Mouse (Mus musculus): ENCODE data around the gene Cux1. TPM values are rescaled to one million over a fixed set of nuclear protein-coding genes. Genes with fewer than 3 reads are reported as not detected.
A peak's percentile ranks its signal among the peaks of the same experiment; 100 is the strongest.

Cux1 gene
- polyA plus RNA-seq, 1 experiment from 2014 or later, result 109 TPM

GRCm38 (mm10) chr5:136570171-136570570, 2.9 kb upstream of the Cux1 start:
- no peak for DNase-seq (ENCODE audit: low spot score)
- H3K4me1 ChIP-seq (ENCODE audit: control insufficient read depth, insufficient read depth, low read length), result peaks cover under 1% of the 10 kb centered on the region; the same call in 1 of the 2 replicates
- H3K27ac ChIP-seq (ENCODE audit: low read depth, low read length), result no peak overlapping the region
- no peaks in the 10 kb centered on the region for H3K36me3 ChIP-seq (ENCODE audit: control insufficient read depth, insufficient read depth, low read length)
- no peak overlapping the region for H3K9ac ChIP-seq (ENCODE audit: low read length)
- ATAC-seq (ENCODE audit: insufficient read depth, low FRiP score, low TSS enrichment), result no peak
- no peaks in the 10 kb centered on the region for H3K9me3 ChIP-seq (ENCODE audit: control insufficient read depth, low read length)
- 57% methylated on average over 7 of the region's 7 CpGs for WGBS
- H3K27me3 ChIP-seq (ENCODE audit: control insufficient read depth, insufficient read depth, low read length), result 0 out of 2 replicates have a peak, but pooled peaks cover 4% of the 10 kb centered on the region
- H3K4me3 ChIP-seq (ENCODE audit: low read depth, low read length), result no peak overlapping the region
- H3K4me2 ChIP-seq (ENCODE audit: low read depth), result no peak overlapping the region

- H3K36me3 ChIP-seq (ENCODE audit: control insufficient read depth, insufficient read depth, low read length), result no peaks in the 10 kb centered on the region
- no peaks in the 10 kb centered on the region for H3K9me3 ChIP-seq (ENCODE audit: control insufficient read depth, low read length)
- peak overlapping the region; percentile 81 for H3K4me3 ChIP-seq (ENCODE audit: low read depth, low read length)
- H3K4me1 ChIP-seq (ENCODE audit: control insufficient read depth, insufficient read depth, low read length), result peaks cover 8% of the 10 kb centered on the region
- DNase-seq (ENCODE audit: low spot score), result peak; percentile 83
- WGBS, result under 1% methylated on average over 33 of the region's 36 CpGs
- 0 out of 2 replicates have a peak, but pooled peaks cover 4% of the 10 kb centered on the region for H3K27me3 ChIP-seq (ENCODE audit: control insufficient read depth, insufficient read depth, low read length)
- peak overlapping the region; percentile 96 for H3K4me2 ChIP-seq (ENCODE audit: low read depth)
- 0 out of 2 replicates have a peak, but pooled peaks have one; percentile 4 for ATAC-seq (ENCODE audit: insufficient read depth, low FRiP score, low TSS enrichment)
- no peak overlapping the region for H3K27ac ChIP-seq (ENCODE audit: low read depth, low read length)
- no peak overlapping the region; the same call in 1 of the 2 replicates for H3K9ac ChIP-seq (ENCODE audit: low read length)
These were observed 1.5 kb upstream of the Cux1 start for GRCm38 (mm10) chr5:136568776-136569175.

- DNase-seq (ENCODE audit: low spot score), result peak; percentile 61
- under 1% methylated on average over 36 of the region's 36 CpGs for WGBS
- Histone ChIP-seq H3K27ac (ENCODE audit: low read depth, low read length) (no peak overlapping the region), H3K9me3 (ENCODE audit: control insufficient read depth, low read length) (no peaks in the 10 kb centered on the region), H3K36me3 (ENCODE audit: control insufficient read depth, insufficient read depth, low read length) (no peaks in the 10 kb centered on the region), H3K4me1 (ENCODE audit: control insufficient read depth, insufficient read depth, low read length) (peaks cover 8% of the 10 kb centered on the region), H3K27me3 (ENCODE audit: control insufficient read depth, insufficient read depth, low read length) (0 out of 2 replicates have a peak, but pooled peaks cover 4% of the 10 kb centered on the region), H3K4me3 (ENCODE audit: low read depth, low read length) (peak overlapping the region; percentile 81), H3K9ac (ENCODE audit: low read length) (peak overlapping the region; percentile 96), H3K4me2 (ENCODE audit: low read depth) (peak overlapping the region; percentile 96)
- ATAC-seq (ENCODE audit: insufficient read depth, low FRiP score, low TSS enrichment), result no peak
These were observed 906 bp upstream of the Cux1 start for GRCm38 (mm10) chr5:136568026-136568765.

- H3K4me2 ChIP-seq (ENCODE audit: low read depth), result peak overlapping the region; percentile 96
- H3K27me3 ChIP-seq (ENCODE audit: control insufficient read depth, insufficient read depth, low read length), result 0 out of 2 replicates have a peak, but pooled peaks cover 4% of the 10 kb centered on the region
- peak overlapping the region; percentile 96 for H3K9ac ChIP-seq (ENCODE audit: low read length)
- ATAC-seq (ENCODE audit: insufficient read depth, low FRiP score, low TSS enrichment) (peak; percentile 48), DNase-seq (ENCODE audit: low spot score) (no peak)
- H3K4me3 ChIP-seq (ENCODE audit: low read depth, low read length), result peak overlapping the region; percentile 81
- H3K9me3 ChIP-seq (ENCODE audit: control insufficient read depth, low read length), result no peaks in the 10 kb centered on the region
- H3K27ac ChIP-seq (ENCODE audit: low read depth, low read length), result peak overlapping the region; percentile 92
- H3K36me3 ChIP-seq (ENCODE audit: control insufficient read depth, insufficient read depth, low read length), result no peaks in the 10 kb centered on the region
- under 1% methylated on average over 29 of the region's 31 CpGs for WGBS
- peaks cover 11% of the 10 kb centered on the region for H3K4me1 ChIP-seq (ENCODE audit: control insufficient read depth, insufficient read depth, low read length)
These were observed 496 bp downstream of the Cux1 start for GRCm38 (mm10) chr5:136566812-136567175.

GRCm38 (mm10) chr5:136566001-136566811, 1.1 kb downstream of the Cux1 start:
- Histone ChIP-seq H3K27ac (ENCODE audit: low read depth, low read length) (peak overlapping the region; percentile 92), H3K27me3 (ENCODE audit: control insufficient read depth, insufficient read depth, low read length) (0 out of 2 replicates have a peak, but pooled peaks cover 4% of the 10 kb centered on the region), H3K4me3 (ENCODE audit: low read depth, low read length) (peak overlapping the region; percentile 81), H3K4me2 (ENCODE audit: low read depth) (peak overlapping the region; percentile 96), H3K9ac (ENCODE audit: low read length) (peak overlapping the region; percentile 96), H3K36me3 (ENCODE audit: control insufficient read depth, insufficient read depth, low read length) (no peaks in the 10 kb centered on the region), H3K4me1 (ENCODE audit: control insufficient read depth, insufficient read depth, low read length) (peaks cover 11% of the 10 kb centered on the region), H3K9me3 (ENCODE audit: control insufficient read depth, low read length) (no peaks in the 10 kb centered on the region)
- ATAC-seq (ENCODE audit: insufficient read depth, low FRiP score, low TSS enrichment) (peak; percentile 45), DNase-seq (ENCODE audit: low spot score) (peak; percentile 76)
- WGBS, result under 1% methylated on average over 51 of the region's 79 CpGs

GRCm38 (mm10) chr5:136565311-136565811, 1.9 kb downstream of the Cux1 start:
- H3K4me1 ChIP-seq (ENCODE audit: control insufficient read depth, insufficient read depth, low read length), result peaks cover 11% of the 10 kb centered on the region
- peak overlapping the region; percentile 81 for H3K4me3 ChIP-seq (ENCODE audit: low read depth, low read length)
- WGBS, result 1% methylated on average over 32 of the region's 32 CpGs
- H3K27me3 ChIP-seq (ENCODE audit: control insufficient read depth, insufficient read depth, low read length), result 0 out of 2 replicates have a peak, but pooled peaks cover 4% of the 10 kb centered on the region
- H3K9me3 ChIP-seq (ENCODE audit: control insufficient read depth, low read length), result no peaks in the 10 kb centered on the region
- H3K4me2 ChIP-seq (ENCODE audit: low read depth), result peak overlapping the region; percentile 96
- peak overlapping the region; percentile 92; the same call in 1 of the 2 replicates for H3K27ac ChIP-seq (ENCODE audit: low read depth, low read length)
- peak overlapping the region; percentile 96 for H3K9ac ChIP-seq (ENCODE audit: low read length)
- DNase-seq (ENCODE audit: low spot score) (peak; percentile 56), ATAC-seq (ENCODE audit: insufficient read depth, low FRiP score, low TSS enrichment) (no peak)
- no peaks in the 10 kb centered on the region for H3K36me3 ChIP-seq (ENCODE audit: control insufficient read depth, insufficient read depth, low read length)

- Histone ChIP-seq H3K36me3 (ENCODE audit: control insufficient read depth, insufficient read depth, low read length) (no peaks in the 10 kb centered on the region), H3K27ac (ENCODE audit: low read depth, low read length) (no peak overlapping the region), H3K4me2 (ENCODE audit: low read depth) (peak overlapping the region; percentile 96), H3K4me3 (ENCODE audit: low read depth, low read length) (peak overlapping the region; percentile 81), H3K4me1 (ENCODE audit: control insufficient read depth, insufficient read depth, low read length) (peaks cover 11% of the 10 kb centered on the region), H3K9me3 (ENCODE audit: control insufficient read depth, low read length) (no peaks in the 10 kb centered on the region), H3K9ac (ENCODE audit: low read length) (peak overlapping the region; percentile 96), H3K27me3 (ENCODE audit: control insufficient read depth, insufficient read depth, low read length) (0 out of 2 replicates have a peak, but pooled peaks cover 4% of the 10 kb centered on the region)
- 54% methylated on average over 11 of the region's 11 CpGs for WGBS
- DNase-seq (ENCODE audit: low spot score) (no peak), ATAC-seq (ENCODE audit: insufficient read depth, low FRiP score, low TSS enrichment) (no peak)
These were observed 2.5 kb downstream of the Cux1 start for GRCm38 (mm10) chr5:136564613-136565299.

- Histone ChIP-seq H3K4me3 (ENCODE audit: low read depth, low read length) (peak overlapping the region; percentile 3; the same call in 1 of the 2 replicates), H3K9ac (ENCODE audit: low read length) (no peak overlapping the region), H3K27ac (ENCODE audit: low read depth, low read length) (no peak overlapping the region), H3K36me3 (ENCODE audit: control insufficient read depth, insufficient read depth, low read length) (no peaks in the 10 kb centered on the region), H3K4me1 (ENCODE audit: control insufficient read depth, insufficient read depth, low read length) (peaks cover 11% of the 10 kb centered on the region), H3K27me3 (ENCODE audit: control insufficient read depth, insufficient read depth, low read length) (0 out of 2 replicates have a peak, but pooled peaks cover 4% of the 10 kb centered on the region), H3K4me2 (ENCODE audit: low read depth) (peak overlapping the region; percentile 20; the same call in 1 of the 2 replicates), H3K9me3 (ENCODE audit: control insufficient read depth, low read length) (no peaks in the 10 kb centered on the region)
- DNase-seq (ENCODE audit: low spot score) (no peak), ATAC-seq (ENCODE audit: insufficient read depth, low FRiP score, low TSS enrichment) (no peak)
- 58% methylated on average over 3 of the region's 3 CpGs for WGBS
These were observed 3.3 kb downstream of the Cux1 start for GRCm38 (mm10) chr5:136563996-136564395.
